Mouse (Mus musculus) hindbrain, embryonic 16.5 days (tissue): ENCODE results near the gene Fam124a. TPM values are rescaled to one million over a fixed set of nuclear protein-coding genes. Genes with fewer than 3 reads are reported as not detected.
A peak's percentile ranks its signal among the peaks of the same experiment; 100 is the strongest.

ENCODE experiments used
- ATAC-seq: fragments of 200-750 bp; cut with Nextera tagmentation; 2 replicates; pipeline ENCODE4 v1.8.0; 2017; ENCODE audit warnings: moderate TSS enrichment, moderate library complexity
- H3K27ac ChIP-seq: fragments of 300-500 bp; sonication (generic); 2 replicates; pipeline ENCODE4 v1.5.1; 2014; ENCODE audit warnings: low read depth, mild to moderate bottlenecking, control low read depth, low read length, moderate library complexity
- H3K27me3 ChIP-seq: fragments of 300-500 bp; sonication (generic); replicated peaks from 2 replicates; pipeline ENCODE4 v1.6.1; 2014; ENCODE audit warnings: low read length; ENCODE audit not compliant: control insufficient read depth, insufficient read depth
- H3K36me3 ChIP-seq: fragments of 300-500 bp; sonication (generic); 2 replicates; pipeline ENCODE4 v1.6.1; 2014; ENCODE audit warnings: mild to moderate bottlenecking, low read length, moderate library complexity, mixed read lengths; ENCODE audit not compliant: control insufficient read depth, insufficient read depth
- H3K4me1 ChIP-seq: fragments of 300-500 bp; sonication (generic); 2 replicates; pipeline ENCODE4 v1.6.1; 2014; ENCODE audit warnings: low read depth, low read length; ENCODE audit not compliant: control insufficient read depth, insufficient read depth
- H3K4me2 ChIP-seq: fragments of 300-500 bp; sonication (generic); 2 replicates; pipeline ENCODE4 v1.6.1; 2014; ENCODE audit warnings: mild to moderate bottlenecking, low read length, control low read depth, moderate library complexity
- H3K4me3 ChIP-seq: fragments of 300-500 bp; sonication (generic); 2 replicates; pipeline ENCODE4 v1.5.1; 2014; ENCODE audit warnings: mild to moderate bottlenecking, low read length, control low read depth, moderate library complexity
- H3K9ac ChIP-seq: fragments of 300-500 bp; sonication (generic); 2 replicates; pipeline ENCODE4 v1.6.1; 2014; ENCODE audit warnings: low read depth, mild to moderate bottlenecking, control low read depth, low read length, moderate library complexity
- H3K9me3 ChIP-seq: fragments of 300-500 bp; sonication (generic); 2 replicates; pipeline ENCODE4 v1.6.1; 2014; ENCODE audit warnings: mild to moderate bottlenecking, low read length, moderate library complexity; ENCODE audit not compliant: control insufficient read depth
- WGBS: fragments of 180-500 bp; shearing (Covaris S2); extraction: QIAGEN DNeasy Blood & Tissue Kit; methylation state at CpG from one replicate; pipeline ENCODE4 v1.1.7; 2014; 5-methylcytosine and 5-hydroxymethylcytosine counted together
- polyA plus RNA-seq: library from polyadenylated mRNA; unstranded; fragments of >200 nt; fragmentation: Nextera tagmentation; extraction: Ambion mirVana; gene quantifications from 2 replicates; pipeline ENCODE4 v1.2.1, GENCODE M21; 2015

Gene Fam124a
- 54.3 and 59.1 TPM in 2 replicates for polyA plus RNA-seq

DNA sequence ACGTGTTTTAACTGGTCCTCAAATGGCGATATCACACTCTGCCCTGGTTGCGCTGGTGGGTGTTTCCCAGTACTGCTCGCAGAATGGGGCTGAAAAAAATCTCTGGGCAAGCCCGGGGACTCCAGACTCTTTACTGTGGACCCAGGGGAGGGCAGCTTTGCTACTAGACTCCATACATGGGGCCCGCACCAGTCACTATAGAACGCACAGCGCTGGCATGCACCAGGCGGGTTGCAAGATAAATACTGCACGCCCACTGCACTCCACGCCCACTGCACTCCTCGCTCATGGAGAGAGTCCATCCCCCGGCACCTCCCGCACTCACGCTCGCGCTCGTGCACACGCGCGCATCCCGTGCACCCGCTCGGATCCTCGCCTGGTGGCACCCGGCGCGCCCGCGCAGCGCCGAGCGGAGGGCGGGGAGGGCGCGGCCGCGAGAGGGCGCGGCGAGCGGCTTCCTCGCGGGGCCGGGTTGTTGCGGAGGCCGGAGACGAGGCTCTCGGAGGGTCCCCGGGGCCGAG, at the start of gene Fam124a:
Gene Fam124a, plus strand, starts transcription at position 429 of the 521 bp plus-strand sequence.
- H3K27ac ChIP-seq, result peak within 1 kb of the TSS; percentile 67
- H3K9ac ChIP-seq, result peak within 1 kb of the TSS; percentile 95
- under 1% methylated on average over 46 of the region's 51 CpGs for WGBS
- H3K4me3 ChIP-seq, result peak within 1 kb of the TSS; percentile 77
- H3K4me1 ChIP-seq, result peaks cover 18% of the 10 kb centered on the region
- H3K36me3 ChIP-seq, result no peaks in the 10 kb centered on the region
- no peaks in the 10 kb centered on the region for H3K27me3 ChIP-seq
- no peaks in the 10 kb centered on the region for H3K9me3 ChIP-seq
- H3K4me2 ChIP-seq, result peak within 1 kb of the TSS; percentile 91
- peak; percentile 94 for ATAC-seq

DNA sequence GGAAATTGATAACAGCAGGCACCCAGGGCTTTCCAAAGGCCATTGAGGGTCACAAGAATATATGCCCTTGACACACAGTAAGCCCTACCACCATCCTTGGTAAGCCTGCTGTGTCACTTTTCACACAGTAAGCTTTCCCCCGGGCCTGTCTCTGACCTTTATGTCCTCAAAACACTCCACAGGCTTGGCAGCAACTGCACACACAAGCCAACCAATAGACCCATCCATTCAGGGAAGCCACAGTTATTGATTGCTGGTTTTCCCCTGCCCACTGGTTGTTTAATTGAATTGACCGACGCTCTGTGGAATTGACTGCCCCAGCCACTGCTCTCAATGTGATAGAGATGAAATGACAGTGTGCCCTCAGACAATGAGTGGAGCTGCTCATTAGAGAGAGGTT, 49.3 kb upstream of the Fam124a start:
- Histone ChIP-seq H3K27ac (no peak overlapping the region), H3K27me3 (no peaks in the 10 kb centered on the region), H3K4me1 (no peaks in the 10 kb centered on the region), H3K4me3 (no peak overlapping the region), H3K4me2 (no peak overlapping the region), H3K36me3 (no peaks in the 10 kb centered on the region), H3K9me3 (no peaks in the 10 kb centered on the region), H3K9ac (no peak overlapping the region)
- WGBS, result 79% methylated on average over 3 of the region's 3 CpGs
- ATAC-seq, result no peak

DNA sequence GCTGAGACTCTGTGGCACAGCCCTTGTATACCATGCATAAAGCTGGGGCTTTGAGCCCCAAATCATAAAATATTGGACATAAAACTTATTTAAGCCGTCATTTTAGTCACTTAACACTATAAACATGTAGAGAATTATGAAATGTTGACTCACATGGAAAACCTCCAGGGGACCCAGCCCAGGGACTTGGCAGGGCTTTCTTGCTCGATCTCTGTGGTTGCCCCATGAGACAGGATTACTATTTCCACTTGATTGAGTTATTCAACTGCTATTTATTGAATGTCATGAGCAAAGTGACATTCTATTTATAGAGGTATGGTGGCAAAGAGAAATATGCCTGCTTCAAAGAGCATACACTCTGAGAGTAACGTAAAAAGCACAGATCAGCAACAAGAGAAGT, 46.2 kb upstream of the Fam124a start:
- H3K27ac ChIP-seq, result no peak overlapping the region
- H3K36me3 ChIP-seq, result no peaks in the 10 kb centered on the region
- no peaks in the 10 kb centered on the region for H3K9me3 ChIP-seq
- no peak overlapping the region for H3K9ac ChIP-seq
- ATAC-seq, result no peak
- H3K4me1 ChIP-seq, result no peaks in the 10 kb centered on the region
- 61% methylated on average over 3 of the region's 3 CpGs for WGBS
- no peak overlapping the region for H3K4me2 ChIP-seq
- no peak overlapping the region for H3K4me3 ChIP-seq
- no peaks in the 10 kb centered on the region for H3K27me3 ChIP-seq

DNA sequence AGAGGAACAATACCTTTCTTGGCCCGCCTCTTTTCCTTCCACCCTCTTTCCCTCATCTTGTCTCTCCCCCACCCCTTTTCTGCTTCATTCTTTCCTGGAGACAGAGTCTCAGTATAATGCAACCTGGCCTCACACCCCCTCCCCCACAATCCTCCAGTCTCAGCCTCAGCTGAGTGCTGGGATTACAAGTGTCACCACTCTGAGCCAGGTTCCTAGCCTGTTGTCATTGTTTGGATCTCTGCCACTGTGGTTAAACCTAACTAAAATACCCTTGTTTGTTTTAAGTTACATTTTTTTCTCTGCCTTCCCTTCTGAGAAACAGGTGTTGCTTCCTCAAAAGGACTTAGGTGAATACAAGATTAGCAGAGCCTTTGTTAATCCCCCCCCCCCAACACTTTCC, 42.7 kb upstream of the Fam124a start:
- Histone ChIP-seq H3K4me2 (no peak overlapping the region), H3K36me3 (no peaks in the 10 kb centered on the region), H3K27ac (no peak overlapping the region), H3K9ac (no peak overlapping the region), H3K27me3 (no peaks in the 10 kb centered on the region), H3K4me3 (no peak overlapping the region), H3K4me1 (no peaks in the 10 kb centered on the region), H3K9me3 (no peaks in the 10 kb centered on the region)
- 71% methylated on average over 1 of the region's 1 CpGs for WGBS
- ATAC-seq, result no peak

DNA sequence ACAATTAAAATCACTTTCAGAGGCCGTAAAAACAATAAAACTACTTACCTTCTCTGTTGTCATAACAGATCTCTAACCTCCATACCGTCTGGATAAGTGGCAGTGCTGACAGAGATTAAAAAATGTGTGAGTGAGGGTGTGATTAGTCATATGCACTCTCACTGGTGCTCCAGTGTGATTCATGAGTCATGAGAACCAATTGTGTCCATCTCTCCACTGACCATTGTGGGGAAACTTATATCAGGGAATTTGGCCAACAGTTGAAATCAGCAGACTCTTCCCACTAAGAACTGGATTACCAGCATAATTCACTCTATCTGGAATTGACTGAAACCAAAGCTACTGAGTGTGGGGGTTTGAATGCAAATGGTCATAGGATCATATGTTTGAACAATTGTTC, 24.6 kb upstream of the Fam124a start:
- no peak for ATAC-seq
- Histone ChIP-seq H3K36me3 (no peaks in the 10 kb centered on the region), H3K4me2 (no peak overlapping the region), H3K9ac (no peak overlapping the region), H3K27me3 (no peaks in the 10 kb centered on the region), H3K27ac (no peak overlapping the region), H3K4me1 (no peaks in the 10 kb centered on the region), H3K4me3 (no peak overlapping the region), H3K9me3 (no peaks in the 10 kb centered on the region)
- 86% methylated on average over 2 of the region's 2 CpGs for WGBS

DNA sequence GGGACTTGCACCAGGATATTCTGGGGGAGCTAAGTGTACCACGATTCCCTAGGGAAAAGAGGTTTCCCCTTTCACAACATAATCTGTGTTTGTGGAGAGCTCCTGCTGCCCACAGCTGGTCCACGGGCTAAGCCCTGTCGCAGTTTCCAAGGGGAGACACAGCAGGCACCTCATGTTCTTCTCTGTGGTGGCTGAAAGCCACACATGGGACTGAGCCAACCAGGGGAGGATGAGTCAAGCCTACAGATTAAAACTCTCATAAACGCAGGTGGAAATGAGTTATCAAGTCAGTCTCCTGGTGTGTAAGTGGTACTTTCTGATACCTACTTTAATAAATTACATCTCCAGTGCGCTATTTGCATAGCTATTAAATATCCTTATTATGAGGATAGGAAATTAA, 19.4 kb upstream of the Fam124a start:
- no peaks in the 10 kb centered on the region for H3K27me3 ChIP-seq
- no peak overlapping the region for H3K27ac ChIP-seq
- no peak overlapping the region for H3K4me3 ChIP-seq
- H3K9ac ChIP-seq, result no peak overlapping the region
- H3K9me3 ChIP-seq, result no peaks in the 10 kb centered on the region
- no peak overlapping the region for H3K4me2 ChIP-seq
- no peaks in the 10 kb centered on the region for H3K36me3 ChIP-seq
- 51% methylated on average over 5 of the region's 5 CpGs for WGBS
- 0 out of 2 replicates have a peak, but pooled peaks have one; percentile 34 for ATAC-seq
- H3K4me1 ChIP-seq, result no peaks in the 10 kb centered on the region

DNA sequence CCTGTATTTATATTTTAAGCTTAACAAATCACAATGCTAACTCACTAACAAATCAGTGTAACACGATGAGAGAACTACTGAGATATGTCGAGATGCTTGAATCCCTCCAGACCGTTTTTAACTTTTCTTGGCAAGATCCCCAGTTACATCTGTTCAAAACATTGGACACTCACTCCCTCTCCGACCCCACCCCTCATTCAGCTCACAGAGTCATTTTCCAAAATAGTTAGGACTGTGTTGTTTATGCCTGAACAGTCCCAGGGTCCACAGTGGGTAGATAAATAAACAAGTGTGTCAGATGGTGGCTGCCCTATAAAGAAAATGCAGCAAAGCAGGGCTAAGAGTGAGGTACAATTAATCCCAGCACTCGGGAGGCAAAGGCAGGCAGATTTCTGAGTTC, 18.5 kb upstream of the Fam124a start:
- WGBS, result 71% methylated on average over 5 of the region's 5 CpGs
- H3K36me3 ChIP-seq, result no peaks in the 10 kb centered on the region
- no peak overlapping the region for H3K27ac ChIP-seq
- no peak for ATAC-seq
- H3K27me3 ChIP-seq, result no peaks in the 10 kb centered on the region
- H3K9ac ChIP-seq, result no peak overlapping the region
- no peak overlapping the region for H3K4me2 ChIP-seq
- H3K4me1 ChIP-seq, result no peaks in the 10 kb centered on the region
- H3K4me3 ChIP-seq, result no peak overlapping the region
- no peaks in the 10 kb centered on the region for H3K9me3 ChIP-seq

DNA sequence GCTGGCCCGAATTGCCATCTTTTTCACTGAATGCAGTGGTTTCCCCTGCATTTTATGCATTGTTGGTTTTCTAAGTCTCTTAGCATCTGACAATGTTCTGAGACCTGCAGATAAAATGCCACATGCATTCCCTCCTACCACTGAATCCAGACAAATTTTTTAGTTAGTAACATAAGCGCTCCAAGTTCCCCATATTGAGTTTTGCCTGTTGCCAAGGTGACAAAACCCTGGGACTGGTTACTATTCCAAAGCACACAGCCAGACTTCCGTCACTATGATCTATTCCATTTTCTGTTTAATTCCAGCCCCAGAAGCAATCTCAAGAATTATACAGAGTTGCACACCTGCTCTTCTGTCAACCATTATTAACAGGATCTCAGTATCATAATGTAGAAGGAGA, 15.7 kb upstream of the Fam124a start:
- no peaks in the 10 kb centered on the region for H3K9me3 ChIP-seq
- no peaks in the 10 kb centered on the region for H3K36me3 ChIP-seq
- 67% methylated on average over 3 of the region's 3 CpGs for WGBS
- no peak for ATAC-seq
- H3K4me1 ChIP-seq, result no peaks in the 10 kb centered on the region
- H3K4me3 ChIP-seq, result no peak overlapping the region
- no peak overlapping the region for H3K4me2 ChIP-seq
- no peak overlapping the region for H3K27ac ChIP-seq
- H3K9ac ChIP-seq, result no peak overlapping the region
- H3K27me3 ChIP-seq, result no peaks in the 10 kb centered on the region

DNA sequence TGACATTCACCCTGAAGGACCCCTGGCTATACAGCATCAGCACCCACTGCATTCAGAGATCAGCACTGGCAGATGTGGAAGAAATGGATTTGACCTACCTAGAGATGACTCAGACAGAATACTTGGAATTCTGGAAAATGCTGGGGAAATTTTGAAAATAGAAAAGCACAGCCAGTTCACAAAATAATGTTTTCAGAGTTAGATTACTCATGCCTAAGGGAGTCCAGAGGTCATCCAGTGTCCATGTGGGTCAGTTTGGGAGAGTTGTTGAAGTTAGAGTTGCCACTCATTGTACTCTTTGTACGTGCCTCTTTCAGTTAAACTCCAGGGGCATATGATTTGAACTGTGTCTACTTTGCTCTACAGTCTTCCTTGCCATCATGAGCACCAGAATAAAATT, 13.8 kb upstream of the Fam124a start:
- Histone ChIP-seq H3K27ac (no peak overlapping the region), H3K36me3 (no peaks in the 10 kb centered on the region), H3K9me3 (no peaks in the 10 kb centered on the region), H3K9ac (no peak overlapping the region), H3K4me1 (no peaks in the 10 kb centered on the region), H3K27me3 (no peaks in the 10 kb centered on the region), H3K4me2 (no peak overlapping the region), H3K4me3 (no peak overlapping the region)
- 77% methylated on average over 1 of the region's 1 CpGs for WGBS
- no peak for ATAC-seq

DNA sequence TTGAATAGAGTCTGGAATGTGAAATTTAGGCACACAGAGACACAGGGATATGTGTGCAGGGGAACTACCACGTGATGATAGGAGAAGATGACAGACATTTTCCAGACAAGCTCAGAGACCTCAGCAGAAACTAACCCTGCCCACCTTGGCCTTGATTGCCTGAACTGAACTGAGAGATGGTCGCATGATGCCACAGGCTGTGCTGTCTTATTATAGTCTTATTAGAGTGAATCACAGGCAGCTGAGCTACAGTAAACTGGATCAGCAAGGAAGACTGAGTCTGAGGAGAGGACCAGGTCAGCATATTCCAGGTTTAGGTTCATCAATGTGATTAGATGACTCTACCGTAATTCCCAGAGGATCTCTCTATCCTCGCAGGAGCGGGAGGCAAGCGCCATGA, 9.2 kb upstream of the Fam124a start:
- Histone ChIP-seq H3K36me3 (no peaks in the 10 kb centered on the region), H3K4me3 (no peak overlapping the region), H3K4me1 (no peaks in the 10 kb centered on the region), H3K27me3 (no peaks in the 10 kb centered on the region), H3K9ac (no peak overlapping the region), H3K27ac (no peak overlapping the region), H3K9me3 (no peaks in the 10 kb centered on the region), H3K4me2 (no peak overlapping the region)
- WGBS, result 92% methylated on average over 6 of the region's 6 CpGs
- ATAC-seq, result no peak
